Mouse (Mus musculus) midbrain, embryonic 16.5 days (tissue): ENCODE measurements around the gene Camk2b. TPM values are rescaled to one million over a fixed set of nuclear protein-coding genes. Genes with fewer than 3 reads are reported as not detected.
"Not testable (repeated sequence)": the region's sequence is repeated elsewhere in the genome, so short reads cannot be mapped to it uniquely, and the experiment has no call there.

Source experiments
- ATAC-seq: fragments of 200-750 bp; cut with Nextera tagmentation; 2 replicates; pipeline ENCODE4 v1.8.0; 2017; ENCODE audit warnings: moderate TSS enrichment
- H3K27ac ChIP-seq: fragments of 300-500 bp; sonication (generic); 2 replicates; pipeline ENCODE4 v1.5.1; 2014; ENCODE audit warnings: mild to moderate bottlenecking, low read length, mixed read lengths
- H3K27me3 ChIP-seq: fragments of 300-500 bp; sonication (generic); 2 replicates; pipeline ENCODE4 v1.6.1; 2014; ENCODE audit warnings: low read depth, low read length, mixed read lengths; ENCODE audit not compliant: control insufficient read depth, insufficient read depth
- H3K36me3 ChIP-seq: fragments of 300-500 bp; sonication (generic); 2 replicates; pipeline ENCODE4 v1.6.1; 2014; ENCODE audit warnings: mild to moderate bottlenecking, low read length, moderate library complexity, mixed read lengths; ENCODE audit not compliant: control insufficient read depth, insufficient read depth
- H3K4me1 ChIP-seq: fragments of 300-500 bp; sonication (generic); 2 replicates; pipeline ENCODE4 v1.6.1; 2014; ENCODE audit warnings: mild to moderate bottlenecking, low read length, mixed read lengths; ENCODE audit not compliant: control insufficient read depth, insufficient read depth
- H3K4me2 ChIP-seq: fragments of 300-500 bp; sonication (generic); 2 replicates; pipeline ENCODE4 v1.6.1; 2014; ENCODE audit warnings: mild to moderate bottlenecking, low read length, mixed read lengths
- H3K4me3 ChIP-seq: fragments of 300-500 bp; sonication (generic); 2 replicates; pipeline ENCODE4 v1.5.1; 2014; ENCODE audit warnings: low read depth, mild to moderate bottlenecking, low read length, moderate library complexity, mixed read lengths
- H3K9ac ChIP-seq: fragments of 300-500 bp; sonication (generic); 2 replicates; pipeline ENCODE4 v1.6.1; 2014; ENCODE audit warnings: low read depth, low read length, mixed read lengths
- H3K9me3 ChIP-seq: fragments of 300-500 bp; sonication (generic); replicated peaks from 2 replicates; pipeline ENCODE4 v1.6.1; 2014; ENCODE audit warnings: mild to moderate bottlenecking, low read length, mixed read lengths; ENCODE audit not compliant: control insufficient read depth, poor library complexity, severe bottlenecking
- WGBS: fragments of 180-500 bp; shearing (Covaris S2); extraction: QIAGEN DNeasy Blood & Tissue Kit; methylation state at CpG from one replicate; pipeline ENCODE4 v1.1.7; 2014; 5-methylcytosine and 5-hydroxymethylcytosine counted together
- polyA plus RNA-seq: library from polyadenylated mRNA; unstranded; fragments of >200 nt; fragmentation: Nextera tagmentation; extraction: Ambion mirVana; gene quantifications from 2 replicates; pipeline ENCODE4 v1.2.1, GENCODE M21; 2015

Gene Camk2b
- polyA plus RNA-seq: 150 and 163 TPM in 2 replicates

GRCm38 (mm10) chr11:6066176-6066575 lies at the start of gene Camk2b:
Gene Camk2b, minus strand, starts transcription at chr11:6066362.
- Histone ChIP-seq H3K9me3 (no peaks in the 10 kb centered on the region), H3K9ac (peak within 1 kb of the TSS; percentile 95), H3K4me1 (peaks cover 25% of the 10 kb centered on the region), H3K27me3 (peaks cover 10% of the 10 kb centered on the region), H3K36me3 (no peaks in the 10 kb centered on the region), H3K4me3 (peak within 1 kb of the TSS; percentile 83), H3K27ac (peak within 1 kb of the TSS; percentile 92), H3K4me2 (peak within 1 kb of the TSS; percentile 90)
- no peak for ATAC-seq
- WGBS: 1% methylated on average over 6 of the region's 6 CpGs

DNA sequence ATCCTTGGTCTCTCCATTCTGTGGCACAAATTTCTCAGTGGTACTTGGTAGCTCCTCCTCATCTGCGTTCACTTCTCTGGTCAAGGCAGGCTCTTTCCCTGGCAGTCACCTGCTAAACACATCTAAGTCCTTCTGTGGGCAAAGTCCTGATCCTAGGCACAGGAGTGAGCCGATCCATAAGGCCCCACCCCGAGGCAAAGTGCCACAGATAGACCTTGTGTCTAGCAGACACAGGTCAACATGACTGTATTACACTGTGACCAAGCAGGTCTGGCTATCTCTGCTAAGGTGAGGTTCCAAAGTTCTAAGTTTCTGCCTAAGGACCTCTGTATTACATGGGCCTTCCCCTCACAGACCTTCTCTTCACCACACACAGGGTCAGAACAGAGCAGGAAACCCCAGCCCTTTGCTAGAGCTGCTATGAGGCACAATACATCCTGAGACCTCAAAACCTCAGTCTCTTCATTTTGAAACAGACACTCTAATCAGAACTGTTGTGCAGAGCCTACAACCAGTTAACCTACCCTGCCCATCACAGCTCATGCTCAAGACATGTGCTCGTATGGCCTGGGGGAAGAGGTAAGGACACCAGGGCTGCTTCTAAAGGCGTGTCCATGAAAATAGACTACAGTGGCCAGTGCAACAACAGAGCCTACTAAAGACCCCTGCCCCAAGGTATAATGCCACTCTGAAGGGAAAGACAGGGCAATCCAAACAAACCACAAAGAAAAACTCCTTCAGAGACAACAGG lies 45.7 kb upstream of the Camk2b start:
- H3K36me3 ChIP-seq: peaks cover 18% of the 10 kb centered on the region
- 98% methylated on average over 5 of the region's 5 CpGs for WGBS
- no peak overlapping the region for H3K9ac ChIP-seq
- H3K27ac ChIP-seq: no peak overlapping the region
- H3K4me1 ChIP-seq: no peaks in the 10 kb centered on the region
- no peaks in the 10 kb centered on the region for H3K27me3 ChIP-seq
- H3K4me3 ChIP-seq: no peak overlapping the region
- ATAC-seq: no peak
- H3K4me2 ChIP-seq: no peak overlapping the region
- no peaks in the 10 kb centered on the region for H3K9me3 ChIP-seq

GRCm38 (mm10) chr11:6109990-6110389 lies 43.8 kb upstream of the Camk2b start:
- Histone ChIP-seq H3K36me3 (peaks cover 19% of the 10 kb centered on the region), H3K4me2 (no peak overlapping the region), H3K4me1 (no peaks in the 10 kb centered on the region), H3K4me3 (no peak overlapping the region), H3K9me3 (no peaks in the 10 kb centered on the region), H3K27ac (no peak overlapping the region), H3K27me3 (no peaks in the 10 kb centered on the region), H3K9ac (no peak overlapping the region)
- no peak for ATAC-seq

GRCm38 (mm10) chr11:6108296-6108695 lies 42.1 kb upstream of the Camk2b start:
- H3K27ac ChIP-seq: no peak overlapping the region
- H3K9ac ChIP-seq: no peak overlapping the region
- H3K9me3 ChIP-seq: no peaks in the 10 kb centered on the region
- H3K4me3 ChIP-seq: no peak overlapping the region
- H3K36me3 ChIP-seq: peaks cover 19% of the 10 kb centered on the region
- 95% methylated on average over 5 of the region's 5 CpGs for WGBS
- ATAC-seq: no peak
- no peak overlapping the region for H3K4me2 ChIP-seq
- H3K27me3 ChIP-seq: no peaks in the 10 kb centered on the region
- H3K4me1 ChIP-seq: no peaks in the 10 kb centered on the region

GRCm38 (mm10) chr11:6107722-6108121 lies 41.6 kb upstream of the Camk2b start:
- no peak overlapping the region for H3K9ac ChIP-seq
- H3K4me3 ChIP-seq: no peak overlapping the region
- ATAC-seq: no peak
- no peak overlapping the region for H3K4me2 ChIP-seq
- H3K27me3 ChIP-seq: no peaks in the 10 kb centered on the region
- H3K9me3 ChIP-seq: no peaks in the 10 kb centered on the region
- peaks cover 14% of the 10 kb centered on the region for H3K36me3 ChIP-seq
- WGBS: 66% methylated on average over 3 of the region's 3 CpGs
- no peak overlapping the region for H3K27ac ChIP-seq
- H3K4me1 ChIP-seq: no peaks in the 10 kb centered on the region

DNA sequence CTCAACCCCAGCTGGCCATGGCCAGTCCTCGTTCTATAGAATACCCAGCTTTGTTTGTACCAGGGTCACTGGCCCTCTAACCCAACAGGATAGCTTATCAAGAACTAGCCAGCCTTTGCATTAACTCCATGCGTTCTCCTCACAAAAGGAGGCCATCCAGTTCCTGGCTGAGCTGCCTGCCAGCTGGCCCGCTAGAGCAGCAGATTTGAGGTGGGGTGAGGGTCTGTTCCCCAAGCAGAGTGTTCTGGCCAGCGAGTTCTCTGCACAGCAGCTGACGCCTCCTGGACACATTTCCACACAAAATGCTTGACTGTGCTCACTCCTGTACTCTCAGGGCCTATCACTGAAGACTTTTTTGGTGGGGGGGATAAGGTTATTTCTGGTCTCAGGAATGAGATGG lies 38.6 kb upstream of the Camk2b start:
- 83% methylated on average over 5 of the region's 5 CpGs for WGBS

GRCm38 (mm10) chr11:6096637-6097036 lies 30.5 kb upstream of the Camk2b start:
- WGBS: 97% methylated on average over 2 of the region's 3 CpGs
- H3K27me3 ChIP-seq, H3K4me2 ChIP-seq, H3K27ac ChIP-seq, H3K9ac ChIP-seq, H3K9me3 ChIP-seq, H3K36me3 ChIP-seq, ATAC-seq, H3K4me1 ChIP-seq, H3K4me3 ChIP-seq: not testable (repeated sequence)

More for the DNA sequence above, 38.6 kb upstream of the Camk2b start:
- Histone ChIP-seq H3K27me3 (no peaks in the 10 kb centered on the region), H3K36me3 (peaks cover 10% of the 10 kb centered on the region), H3K9ac (no peak overlapping the region), H3K9me3 (no peaks in the 10 kb centered on the region), H3K4me2 (no peak overlapping the region), H3K4me1 (no peaks in the 10 kb centered on the region), H3K4me3 (no peak overlapping the region), H3K27ac (no peak overlapping the region)
- no peak for ATAC-seq

- Histone ChIP-seq H3K36me3 (no peaks in the 10 kb centered on the region), H3K4me1 (no peaks in the 10 kb centered on the region), H3K9ac (no peak overlapping the region), H3K27ac (0 out of 2 replicates have a peak overlapping the region, but pooled peaks have one; percentile 3), H3K27me3 (no peaks in the 10 kb centered on the region), H3K4me2 (no peak overlapping the region), H3K9me3 (no peaks in the 10 kb centered on the region), H3K4me3 (no peak overlapping the region)
- ATAC-seq: no peak
- 53% methylated on average over 4 of the region's 4 CpGs for whole genome bisulfite sequencing
Measured at GRCm38 (mm10) chr11:6086991-6087390, 20.8 kb upstream of the Camk2b start.

GRCm38 (mm10) chr11:6078737-6079136 lies 12.6 kb upstream of the Camk2b start:
- WGBS: 91% methylated on average over 2 of the region's 2 CpGs
- H3K4me2 ChIP-seq: no peak overlapping the region
- no peak for ATAC-seq
- no peaks in the 10 kb centered on the region for H3K27me3 ChIP-seq
- no peak overlapping the region for H3K27ac ChIP-seq
- H3K4me3 ChIP-seq: no peak overlapping the region
- H3K36me3 ChIP-seq: no peaks in the 10 kb centered on the region
- H3K9me3 ChIP-seq: no peaks in the 10 kb centered on the region
- H3K4me1 ChIP-seq: 0 out of 2 replicates have a peak, but pooled peaks cover 2% of the 10 kb centered on the region
- no peak overlapping the region for H3K9ac ChIP-seq
